Mouse (Mus musculus): Measurements from ENCODE around the gene Itk. TPM values are rescaled to one million over a fixed set of nuclear protein-coding genes. Genes with fewer than 3 reads are reported as not detected.
"Not testable (repeated sequence)": the region's sequence is repeated elsewhere in the genome, so short reads cannot be mapped to it uniquely, and the experiment has no call there.

The Itk gene
- total RNA-seq (2021) = under 1 TPM; 0.14 to 0.18 TPM
- long read RNA-seq, experiment 1 = 0 reads
- long read RNA-seq, experiment 2 = 0 reads

DNA sequence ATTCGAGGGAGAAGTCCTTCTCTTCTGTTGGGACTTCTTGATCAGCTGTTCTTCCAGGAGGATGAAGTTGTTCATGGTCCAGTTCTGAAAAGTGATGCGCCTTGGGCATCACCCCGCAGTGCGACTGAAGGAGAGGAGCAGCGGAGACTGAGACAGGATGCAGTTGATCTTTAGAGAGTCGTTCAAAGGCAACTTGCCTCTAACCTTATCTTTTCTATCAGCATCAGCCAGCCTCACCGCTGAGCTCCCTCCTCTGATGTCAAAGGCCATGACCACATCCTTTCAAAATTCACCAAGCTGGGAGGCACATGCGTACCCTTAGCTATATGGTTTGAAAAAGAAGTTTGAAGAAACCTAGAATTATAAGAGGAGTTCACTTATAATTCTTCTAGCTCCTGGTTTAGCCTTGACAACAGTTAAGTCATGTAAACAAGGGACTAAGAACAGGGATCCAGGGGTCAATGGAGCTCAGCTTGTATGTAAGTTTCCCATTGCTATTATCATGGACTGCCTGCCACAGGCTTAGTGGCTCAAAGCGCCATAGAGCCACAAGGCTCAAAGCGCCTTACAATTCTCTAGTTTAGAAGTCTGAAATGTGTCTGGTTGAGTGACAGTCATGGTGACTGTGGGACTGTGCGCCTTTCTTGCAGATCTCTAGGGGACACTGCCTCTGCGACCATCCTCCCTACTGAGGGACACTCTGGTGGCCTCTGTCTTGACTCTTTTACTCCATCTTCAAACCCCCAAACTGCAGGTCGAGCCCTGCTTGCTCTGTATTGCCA, at the start of gene Itk:
Gene Itk, minus strand, starts transcription at position 180 of the 782 bp plus-strand sequence.
- no peak for DNase-seq

DNA sequence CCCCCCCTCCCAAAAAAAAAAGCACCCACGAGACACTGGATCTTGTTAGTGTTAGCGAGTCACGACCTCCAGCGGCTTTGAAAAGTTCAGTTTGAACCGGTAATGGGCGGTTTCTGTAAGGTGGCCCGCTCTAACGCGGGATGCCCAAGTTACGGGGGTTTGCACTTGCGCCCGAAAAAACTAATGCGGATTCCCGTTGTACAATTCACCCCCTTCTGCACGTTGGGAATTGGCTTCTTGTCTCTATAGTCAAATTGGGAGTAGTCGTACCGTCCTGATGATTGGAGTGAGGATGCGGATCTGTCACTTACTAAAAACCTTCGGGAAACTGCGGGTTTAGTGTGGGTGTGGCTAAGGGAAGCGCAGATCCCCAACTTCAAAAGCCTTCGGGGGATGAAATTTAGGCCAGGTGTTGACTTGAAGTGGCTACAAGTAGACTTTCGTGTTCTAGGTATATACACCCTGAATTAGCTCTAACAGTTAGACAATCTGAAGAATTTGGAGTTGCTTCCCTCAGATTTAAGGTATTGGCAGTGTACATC, 48.2 kb upstream of the Itk start:
- DNase-seq = no peak

DNA sequence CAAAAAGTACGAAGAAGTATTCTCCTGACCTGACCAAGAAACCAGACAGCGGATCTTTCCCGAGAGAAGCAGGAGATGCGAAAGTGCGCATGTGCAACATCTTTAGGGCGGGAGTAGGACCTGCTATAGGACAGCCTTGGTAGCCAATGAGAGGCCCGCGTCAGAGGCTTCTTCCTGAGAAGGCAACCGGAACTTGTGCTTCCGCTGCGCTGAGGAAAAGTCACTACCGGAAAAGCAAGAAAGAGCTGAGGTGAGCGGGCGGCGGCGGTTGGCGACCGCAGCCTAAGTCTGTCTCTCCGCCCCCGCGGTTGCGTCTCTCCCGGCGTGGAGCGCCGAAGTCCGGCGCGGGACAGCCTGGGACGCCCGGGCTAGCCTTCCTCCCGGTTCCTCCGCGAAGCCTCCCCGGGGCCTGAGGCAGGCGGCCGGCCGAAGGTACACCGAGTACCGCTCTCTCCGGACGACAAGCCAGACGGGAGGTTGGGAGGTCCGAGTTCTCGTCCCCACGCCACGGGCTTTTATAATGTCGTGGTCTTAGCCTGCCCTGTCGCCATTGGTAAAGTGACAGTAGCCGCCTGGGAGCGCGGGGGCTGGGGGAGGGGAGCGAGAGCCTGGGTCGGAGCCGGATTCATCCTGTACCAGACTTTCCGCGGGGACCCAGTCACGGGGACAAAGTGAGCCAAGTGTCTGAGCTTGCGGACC, 47.6 kb upstream of the Itk start, which contains the start of gene Med7:
Gene Med7, plus strand, starts transcription at position 166 of the 699 bp plus-strand sequence.
- peak; percentile 89 for DNase-seq

DNA sequence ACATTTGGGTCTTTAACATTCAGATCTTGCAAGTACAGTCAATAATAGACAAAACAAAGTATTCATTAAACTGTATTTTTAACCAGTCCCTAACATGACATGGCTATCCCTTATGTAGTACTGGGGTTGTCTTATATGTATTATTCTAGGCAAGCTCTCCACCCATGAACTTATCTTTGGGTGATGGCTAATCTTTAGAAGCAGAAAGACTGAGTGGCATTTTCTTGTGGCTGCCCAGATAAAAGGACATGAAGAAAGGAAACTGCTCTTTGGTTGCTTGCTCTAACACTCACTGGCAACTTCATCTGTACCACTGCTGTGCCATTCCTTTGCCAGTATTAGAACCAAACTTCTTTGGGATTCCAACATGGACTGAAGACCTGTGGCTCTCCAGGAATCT, 46.0 kb upstream of the Itk start:
- no peak for DNase-seq

DNA sequence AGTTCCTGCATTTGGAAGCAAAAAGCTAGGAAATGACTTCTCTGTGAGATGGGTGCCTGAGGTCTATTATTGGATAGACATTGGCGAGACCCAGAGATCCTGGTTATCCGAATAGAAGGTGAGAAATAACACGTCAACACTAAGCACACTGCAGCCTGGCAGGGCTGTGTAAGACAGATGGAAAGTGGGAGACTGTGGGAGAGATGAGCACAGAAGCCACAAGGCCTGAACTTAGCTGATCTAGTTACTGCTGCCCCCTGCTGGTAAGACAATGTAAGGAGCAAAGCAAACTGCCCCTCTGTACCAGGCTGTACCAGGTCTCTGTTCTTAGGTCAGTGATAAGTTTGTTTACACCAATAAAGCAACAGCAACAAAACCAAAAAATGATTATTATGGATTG, 41.8 kb upstream of the Itk start:
- peak; percentile 68 for DNase-seq

DNA sequence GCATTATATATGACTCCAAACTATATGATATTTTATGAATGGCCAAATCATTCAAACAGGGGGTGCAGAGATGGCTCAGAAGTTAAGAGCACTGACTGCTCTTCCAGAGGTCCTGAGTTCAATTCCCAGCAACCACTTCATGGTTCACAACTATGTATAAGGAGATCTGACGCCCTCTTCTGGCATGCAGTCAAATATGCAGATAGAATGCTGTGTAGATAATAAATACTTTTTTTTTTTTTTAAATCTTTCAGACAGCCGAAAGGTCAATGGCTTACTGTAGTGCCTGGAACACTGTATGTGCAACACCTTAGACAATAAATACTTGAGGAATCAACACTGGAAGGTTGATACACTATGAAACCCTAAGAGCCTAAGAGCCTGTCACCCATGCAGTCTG, 40.8 kb upstream of the Itk start:
- no peak for DNase-seq

DNA sequence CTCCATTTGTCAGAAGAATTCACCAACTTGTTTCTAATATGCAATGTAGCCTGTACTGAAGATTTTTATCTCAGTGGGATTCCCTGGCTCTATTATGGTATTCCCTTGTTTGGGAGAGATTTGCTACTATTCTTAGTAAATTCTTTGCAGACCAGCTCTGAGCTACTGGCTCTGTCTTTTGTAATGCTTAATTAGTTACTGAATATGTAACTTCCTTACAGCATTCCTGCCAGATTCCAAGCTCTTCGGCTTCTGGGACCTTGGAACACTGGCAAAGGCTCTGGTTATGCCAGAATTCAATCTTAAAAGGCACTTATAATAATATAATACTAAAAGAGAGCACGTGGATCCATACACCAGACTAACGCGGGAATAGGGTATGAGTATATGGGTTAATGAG, 38.8 kb upstream of the Itk start:
- not testable (repeated sequence) for DNase-seq

DNA sequence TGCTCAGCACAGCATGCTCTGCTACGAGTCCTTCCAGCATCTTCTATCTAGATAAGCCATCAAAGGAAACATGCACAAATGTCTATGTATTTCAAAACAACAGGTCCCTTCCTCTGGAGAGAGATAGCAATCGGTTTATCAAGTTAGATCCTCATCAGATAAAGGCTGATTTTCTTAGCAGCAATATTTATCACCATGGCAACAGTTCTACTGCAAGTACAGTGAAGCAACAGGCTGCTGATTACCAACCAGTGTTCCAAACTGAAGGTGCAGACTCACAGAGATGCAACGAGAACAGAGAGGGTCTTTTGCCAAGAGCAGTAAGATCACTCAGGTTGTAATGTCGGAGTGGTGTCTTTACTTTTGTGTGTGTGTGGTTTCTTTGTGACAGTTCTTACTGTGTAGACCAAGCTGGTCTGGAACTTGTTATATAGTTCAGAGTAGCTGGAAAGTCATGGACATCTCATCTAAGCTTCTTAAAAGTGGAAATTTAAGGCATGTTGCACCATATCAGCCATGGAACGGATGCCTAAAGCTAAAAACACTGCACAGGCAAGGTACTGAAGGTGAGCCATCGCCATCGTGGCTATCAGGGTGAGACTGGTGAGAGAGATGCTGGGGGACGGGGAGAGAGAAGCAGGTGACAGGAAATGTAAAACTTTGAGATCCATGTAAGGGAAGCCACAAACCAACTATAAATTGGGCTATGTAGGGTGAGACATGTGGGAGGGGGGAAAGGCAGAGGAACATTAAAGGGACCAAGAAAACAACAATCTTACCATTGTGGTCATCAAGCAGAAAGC, 32.0 kb upstream of the Itk start:
- DNase-seq = no peak

DNA sequence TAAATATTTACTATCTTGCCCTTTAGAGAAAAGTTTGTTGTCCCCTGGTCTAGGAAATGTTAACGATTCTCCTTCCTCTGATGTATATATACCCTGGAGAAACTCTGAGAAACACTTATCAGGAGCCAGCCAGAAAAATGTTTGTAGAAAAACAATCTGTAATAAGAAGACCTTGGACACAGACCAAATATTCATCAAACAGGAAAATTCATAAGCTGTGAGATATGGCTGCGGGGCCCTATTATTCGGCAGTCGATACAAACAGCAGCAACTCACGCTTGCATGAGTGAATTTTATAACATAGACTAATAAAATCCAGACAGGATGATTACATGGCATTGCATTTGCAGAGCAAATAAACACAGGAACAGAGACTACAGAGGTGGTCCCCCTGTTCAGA, 29.5 kb upstream of the Itk start:
- no peak for DNase-seq

DNA sequence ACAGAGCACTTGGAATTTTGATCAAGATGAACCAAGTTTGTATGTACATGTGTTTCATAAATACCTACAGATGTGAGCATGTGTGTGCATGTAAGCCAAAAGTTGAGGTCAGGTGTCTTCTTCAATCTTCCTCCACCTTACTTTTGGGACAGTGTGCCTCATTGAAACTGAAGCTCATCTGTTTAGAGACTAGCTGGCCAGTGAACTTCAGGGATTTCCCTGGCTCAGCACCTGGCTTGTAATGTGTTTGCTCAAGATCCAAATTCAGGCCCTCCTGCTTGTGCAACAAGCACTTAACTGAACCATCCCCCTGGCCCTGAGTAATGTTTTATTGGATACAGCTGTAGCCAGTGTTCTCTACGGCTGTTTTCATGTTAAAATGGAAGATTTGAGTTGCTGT, 29.1 kb upstream of the Itk start:
- DNase-seq = no peak

DNA sequence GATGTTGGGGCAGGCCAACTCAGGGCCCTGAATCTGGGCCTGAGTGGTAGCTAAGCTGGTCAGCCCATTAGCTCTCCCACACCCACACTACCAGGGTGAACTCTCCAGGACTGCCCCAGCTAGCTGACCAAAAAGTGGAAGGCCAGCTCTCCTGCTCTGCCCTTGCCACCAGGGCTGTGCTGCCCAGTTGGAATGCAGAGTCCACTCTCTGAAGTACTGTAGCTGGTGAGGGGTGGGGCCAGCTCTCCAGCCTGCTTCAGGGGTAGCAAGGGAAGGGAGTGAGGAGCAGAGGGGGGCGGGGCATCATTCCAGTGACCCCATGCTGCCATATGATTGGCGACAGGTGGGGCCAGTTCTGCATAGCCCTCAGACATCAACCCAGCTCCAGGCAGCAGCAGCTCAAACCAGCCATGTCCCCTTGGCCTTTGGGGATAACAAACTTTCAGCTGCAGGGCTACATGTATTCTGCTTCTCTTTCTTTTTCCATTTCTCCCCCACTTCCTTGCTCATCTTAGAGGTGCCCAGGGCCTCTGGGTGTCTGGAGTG, 20.8 kb upstream of the Itk start:
- DNase-seq = no peak

DNA sequence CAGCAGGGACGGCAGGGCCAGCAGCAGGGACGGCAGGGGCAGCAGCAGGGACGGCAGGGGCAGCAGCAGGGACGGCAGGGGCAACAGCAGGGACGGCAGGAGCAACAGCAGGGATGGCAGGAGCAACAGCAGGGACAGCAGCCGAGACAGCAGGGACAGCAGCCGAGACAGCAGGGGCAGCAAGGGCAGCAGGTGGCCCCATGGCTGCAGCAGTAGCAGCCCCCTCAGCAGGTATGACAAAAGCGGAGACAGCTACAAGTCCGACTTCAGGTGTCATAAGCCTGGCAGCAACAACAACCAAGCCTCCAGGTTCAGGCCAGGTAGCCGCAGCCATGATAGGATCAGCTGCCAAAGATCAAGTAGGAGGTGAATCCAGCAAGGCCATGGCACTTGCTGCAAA, 17.4 kb upstream of the Itk start:
- no peak for DNase-seq

DNA sequence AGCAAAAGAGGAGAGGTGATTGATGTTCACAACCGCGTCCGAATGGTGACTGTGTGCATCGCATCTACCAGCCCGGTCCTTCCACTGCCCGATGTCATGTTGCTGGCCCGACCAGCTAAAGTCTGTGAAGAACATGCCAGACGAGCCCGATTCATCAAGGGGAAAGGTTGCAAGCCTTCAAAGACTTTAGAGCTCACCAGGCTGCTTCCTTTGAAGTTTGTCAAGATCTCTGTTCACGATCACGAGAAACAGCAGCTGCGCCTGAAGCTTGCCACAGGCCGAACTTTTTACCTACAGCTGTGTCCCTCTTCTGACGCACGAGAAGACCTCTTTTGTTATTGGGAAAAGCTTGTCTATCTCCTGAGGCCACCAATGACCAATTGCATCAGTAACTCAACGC, 15.7 kb upstream of the Itk start:
- no peak for DNase-seq

DNA sequence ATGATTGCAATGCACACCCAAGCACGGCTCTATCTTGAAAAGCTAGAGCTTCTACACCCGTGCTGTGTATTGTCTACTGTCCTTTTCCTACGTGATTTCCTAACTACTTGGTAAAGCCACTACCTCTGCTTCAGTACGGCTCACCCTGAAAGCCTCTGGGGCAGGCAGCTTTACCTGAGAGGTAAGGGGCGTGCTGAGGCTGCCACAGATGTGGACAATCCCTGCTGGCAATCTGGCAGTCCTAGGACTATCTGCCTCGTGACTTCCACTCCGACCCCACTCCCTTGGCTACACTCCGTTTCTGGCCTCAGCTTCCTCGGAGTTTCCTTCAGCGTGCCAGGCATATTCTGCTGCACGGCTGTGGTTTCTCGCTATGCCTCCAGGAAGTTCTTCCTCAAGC, 12.2 kb upstream of the Itk start:
- no peak for DNase-seq

DNA sequence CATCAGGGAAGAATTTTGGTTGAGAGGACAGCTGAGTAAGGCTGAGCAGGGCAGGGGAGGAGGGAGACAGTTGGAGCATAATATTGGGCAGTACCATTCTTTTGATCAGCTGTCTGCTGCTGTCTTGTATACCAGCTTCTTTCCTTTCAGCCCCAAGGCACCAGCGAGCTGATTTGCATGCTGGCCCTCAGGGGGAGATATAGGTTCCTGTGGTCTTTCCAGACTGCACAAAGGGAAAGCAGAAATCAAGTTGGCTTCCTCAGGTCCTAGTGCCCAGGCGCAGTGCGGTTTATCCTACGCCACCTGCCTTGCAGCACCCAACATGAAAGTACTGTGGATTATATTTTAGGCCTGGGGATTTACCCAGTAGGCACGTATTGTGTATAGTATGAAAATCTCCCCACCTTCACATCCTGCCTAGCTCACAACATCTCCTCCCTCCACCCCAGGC, 9.6 kb upstream of the Itk start:
- DNase-seq = no peak

DNA sequence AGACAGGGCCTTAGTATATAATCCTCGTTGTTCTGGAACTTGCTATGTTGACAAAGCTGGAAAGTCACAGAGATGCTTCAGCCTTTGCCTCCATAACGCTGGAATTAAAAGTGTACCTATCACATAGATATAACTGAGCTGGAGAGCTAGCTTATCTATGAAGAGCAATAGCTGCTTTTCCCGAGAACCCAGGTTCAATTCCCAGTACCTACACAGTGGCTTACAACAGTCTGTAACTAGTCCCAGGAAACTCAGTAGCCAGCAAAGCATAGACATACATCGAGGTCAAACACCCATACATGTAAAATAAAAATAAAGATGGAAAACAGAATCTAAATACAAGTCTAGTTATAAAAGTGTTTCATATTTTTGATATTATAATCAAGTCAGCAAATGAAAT, 9.2 kb upstream of the Itk start:
- no peak for DNase-seq

DNA sequence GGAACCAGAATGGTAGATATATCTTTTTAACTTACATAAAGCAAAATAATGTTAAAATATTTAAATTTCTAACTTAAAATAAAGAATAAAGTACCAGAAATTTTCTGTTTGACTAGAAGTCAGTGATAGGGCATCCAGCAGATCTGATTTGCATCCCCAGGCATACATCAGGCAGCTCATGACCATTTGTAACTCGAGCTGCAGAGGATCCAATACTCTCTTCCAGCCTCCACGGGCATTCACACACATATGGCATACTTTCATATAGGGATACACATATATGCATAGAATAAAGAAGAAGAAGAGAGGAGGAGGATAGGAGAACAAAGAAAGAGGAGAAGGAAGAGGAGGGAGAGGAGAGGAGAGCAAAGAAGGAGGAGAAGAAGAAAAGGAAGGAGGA, 8.6 kb upstream of the Itk start:
- no peak for DNase-seq

DNA sequence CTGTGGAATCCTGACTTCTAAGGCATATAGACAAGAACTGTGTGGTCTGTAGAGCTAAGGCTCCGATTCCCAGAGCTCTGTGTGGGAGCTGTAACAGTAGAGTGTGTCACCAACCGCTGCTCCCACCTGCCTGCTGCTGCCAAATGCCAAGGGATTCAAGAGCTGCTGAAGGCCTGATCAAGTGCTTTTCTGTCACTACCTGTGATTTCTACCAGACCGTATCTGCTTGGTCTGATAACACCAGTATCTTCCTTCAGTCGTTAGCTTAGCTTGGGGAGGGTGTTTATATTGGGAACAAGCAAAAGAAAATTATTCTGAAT, 7.5 kb upstream of the Itk start:
- DNase-seq = no peak

DNA sequence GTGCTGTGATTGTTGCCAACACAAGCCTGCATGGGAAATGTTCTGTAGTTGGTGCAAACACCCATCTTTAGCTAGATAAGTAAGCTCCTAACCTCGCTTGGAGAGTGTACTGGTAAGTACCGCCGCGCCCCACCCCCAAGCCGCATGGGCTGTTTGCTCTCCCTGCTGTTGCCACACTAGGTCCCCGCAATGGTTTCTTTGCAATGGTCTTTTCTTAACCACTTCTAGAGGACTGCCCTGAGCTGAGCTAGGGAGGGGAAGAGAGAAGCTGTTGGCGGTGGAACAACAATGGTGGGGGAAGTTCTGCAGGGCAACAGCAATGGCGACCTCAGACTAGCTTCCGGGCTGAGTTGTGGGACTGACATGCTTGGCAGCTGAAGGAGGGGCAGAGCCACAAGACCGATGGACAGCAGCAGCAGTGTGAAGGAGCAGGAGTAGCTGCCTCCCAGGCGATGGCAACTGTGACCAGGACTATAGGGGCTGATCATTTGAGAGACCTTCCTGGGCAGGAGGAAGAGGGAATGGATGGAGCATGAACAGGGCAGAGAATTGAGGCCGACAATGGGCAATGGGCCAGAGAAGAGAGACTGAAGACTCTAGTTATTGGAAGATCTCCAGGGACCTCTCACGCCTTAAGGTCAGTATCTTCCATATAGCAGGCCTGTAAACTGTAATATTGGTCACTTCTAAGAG, 7.0 kb upstream of the Itk start, which contains the start of gene Fam71b:
Gene Fam71b, plus strand, starts transcription at position 393 of the 693 bp plus-strand sequence.
- no peak for DNase-seq

DNA sequence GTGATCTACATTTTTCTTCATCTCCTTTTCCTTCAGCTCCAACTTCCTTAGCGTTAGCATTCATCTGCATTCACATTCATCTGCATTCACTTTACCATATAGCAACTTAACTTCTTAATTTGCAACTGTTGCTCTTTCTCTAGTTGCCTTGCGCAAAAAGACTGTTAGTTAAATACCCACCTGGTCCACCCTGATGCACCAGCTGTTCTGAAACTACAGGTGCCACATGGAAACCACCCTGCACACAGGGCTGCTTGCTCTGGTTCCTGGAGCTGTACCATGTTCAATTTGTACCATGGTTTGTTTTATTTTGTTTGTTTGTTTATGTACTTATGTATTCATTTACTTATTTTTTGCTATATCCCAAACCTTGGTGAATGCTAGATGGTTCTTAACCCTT, 6.4 kb upstream of the Itk start:
- no peak for DNase-seq

DNA sequence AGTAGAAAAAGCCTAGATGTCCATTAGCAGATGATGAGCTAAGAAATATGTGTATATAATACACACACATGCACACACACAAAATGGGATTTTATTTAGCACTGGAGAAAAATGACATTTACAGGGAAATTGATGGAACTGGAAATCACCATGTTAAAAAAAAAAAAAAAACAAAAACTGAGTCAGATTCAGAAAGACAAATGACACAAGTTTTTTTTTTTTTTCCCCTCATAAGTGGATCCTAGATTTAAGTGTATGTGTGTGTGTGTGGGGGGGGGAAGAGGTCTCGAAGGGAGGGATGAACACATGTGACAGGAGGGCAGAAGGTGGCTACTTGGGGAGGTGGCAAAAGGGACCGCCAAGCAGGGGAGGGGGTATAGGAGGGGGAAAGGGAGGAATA, 5.8 kb upstream of the Itk start:
- DNase-seq = no peak

DNA sequence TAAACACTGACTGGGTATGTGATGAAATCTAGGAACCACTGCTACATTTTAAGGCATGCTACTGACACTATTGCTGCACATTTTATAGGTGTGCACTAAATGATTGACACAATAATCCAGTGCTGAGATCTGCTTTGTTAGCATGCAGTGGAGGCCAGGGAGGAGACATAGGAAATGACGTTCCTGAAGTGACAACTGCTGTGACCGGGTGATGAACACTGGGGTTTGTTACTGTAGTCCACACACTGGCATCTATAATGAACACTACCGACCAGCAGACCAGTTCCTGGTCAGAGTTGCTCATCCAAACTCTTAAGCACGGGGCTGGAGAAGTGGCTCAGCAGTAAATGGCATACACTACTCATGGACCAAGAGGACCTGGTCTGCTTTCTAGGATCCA, 4.1 kb upstream of the Itk start:
- no peak for DNase-seq
